Mouse (Mus musculus) ovary, postnatal 10 days (tissue): ENCODE results near the gene Leap2.
A peak's percentile ranks its signal among the peaks of the same experiment; 100 is the strongest.
"Not testable (repeated sequence)": the region's sequence is repeated elsewhere in the genome, so short reads cannot be mapped to it uniquely, and the experiment has no call there.

ENCODE experiments used
- DNase-seq: peaks from one replicate; pipeline ENCODE4 v3.0.0; 2022; ENCODE audit warnings: low spot score

The Leap2 gene

GRCm38 (mm10) chr11:53441921-53442320, 19.0 kb upstream of the Leap2 start:
- no peak for DNase-seq

GRCm38 (mm10) chr11:53436338-53436737, 13.4 kb upstream of the Leap2 start:
- DNase-seq: no peak

- no peak for DNase-seq
Measured at GRCm38 (mm10) chr11:53435504-53435903, 12.5 kb upstream of the Leap2 start.

GRCm38 (mm10) chr11:53433057-53433456, 10.1 kb upstream of the Leap2 start:
- no peak for DNase-seq

GRCm38 (mm10) chr11:53431347-53432056, 8.5 kb upstream of the Leap2 start:
- no peak for DNase-seq

- DNase-seq: peak; percentile 91
Measured at GRCm38 (mm10) chr11:53430670-53431346, 7.8 kb upstream of the Leap2 start, which contains the start of the genes Uqcrq and Gdf9. Gene Uqcrq, minus strand, starts transcription at chr11:53430831. Gene Gdf9, plus strand, starts transcription at chr11:53431023.

- DNase-seq: no peak
Measured at GRCm38 (mm10) chr11:53430300-53430669, 7.3 kb upstream of the Leap2 start.

GRCm38 (mm10) chr11:53429182-53429581, 6.2 kb upstream of the Leap2 start:
- no peak for DNase-seq

GRCm38 (mm10) chr11:53428716-53429057, 5.7 kb upstream of the Leap2 start:
- no peak for DNase-seq

GRCm38 (mm10) chr11:53427993-53428715, 5.2 kb upstream of the Leap2 start:
- no peak for DNase-seq

GRCm38 (mm10) chr11:53426914-53427313, 3.9 kb upstream of the Leap2 start:
- not testable (repeated sequence) for DNase-seq

- DNase-seq: no peak
Measured at GRCm38 (mm10) chr11:53425711-53426255, 2.8 kb upstream of the Leap2 start.

- DNase-seq: no peak
Measured at GRCm38 (mm10) chr11:53425251-53425650, 2.3 kb upstream of the Leap2 start.

GRCm38 (mm10) chr11:53424826-53425225, 1.9 kb upstream of the Leap2 start:
- no peak for DNase-seq

GRCm38 (mm10) chr11:53418048-53418447, 4.9 kb downstream of the Leap2 start:
- no peak for DNase-seq

- DNase-seq: no peak
Measured at GRCm38 (mm10) chr11:53413871-53414270, 9.1 kb downstream of the Leap2 start.

- DNase-seq: no peak
Measured at GRCm38 (mm10) chr11:53411738-53412137, 11.2 kb downstream of the Leap2 start.

GRCm38 (mm10) chr11:53403638-53404037, 19.3 kb downstream of the Leap2 start:
- no peak for DNase-seq

GRCm38 (mm10) chr11:53393856-53394255, 29.1 kb downstream of the Leap2 start:
- DNase-seq: no peak

GRCm38 (mm10) chr11:53383758-53384428, 39.1 kb downstream of the Leap2 start:
- DNase-seq: no peak

GRCm38 (mm10) chr11:53378918-53379317, 44.1 kb downstream of the Leap2 start:
- no peak for DNase-seq
